Mouse (Mus musculus) gastrocnemius, adult 2 months (tissue): ENCODE results near the gene Kat6b. TPM values are rescaled to one million over a fixed set of nuclear protein-coding genes. Genes with fewer than 3 reads are reported as not detected.

Source experiments
- DNase-seq: peaks from one replicate; pipeline ENCODE4 v3.0.0; 2022
- H3K27ac ChIP-seq: fragments of 200-600 bp; 2 replicates; pipeline ENCODE4 v1.8.1; 2022; ENCODE audit warnings: mild to moderate bottlenecking
- H3K4me3 ChIP-seq: fragments of 200-600 bp; 2 replicates; pipeline ENCODE4 v1.8.1; 2022; ENCODE audit warnings: mild to moderate bottlenecking, moderate library complexity
- CTCF ChIP-seq: fragments of 200-600 bp; IDR thresholded peaks from 2 replicates; pipeline ENCODE4 v1.8.1; 2022; ENCODE audit warnings: antibody characterized with exemption, mild to moderate bottlenecking, moderate library complexity
- intact Hi-C: fragments of 180-260 bp; cut with DNase I; formaldehyde crosslinking; loops from one replicate; pipeline ENCODE4 v1.15.1; 2025
- total RNA-seq, 2 experiments: library from RNA; stranded (reverse); gene quantifications; 2 replicates each; pipeline ENCODE4 v1.2.3; 2021

Gene Kat6b
- total RNA-seq, 2 experiments from 2014 or later: 22.2 to 26.0 TPM

- intact Hi-C loops: no loop called here
- DNase-seq: no peak
- Histone ChIP-seq H3K4me3 (no peak overlapping the region), H3K27ac (no peak overlapping the region)
- TF ChIP-seq CTCF: no peak
These were observed 7.9 kb downstream of the Kat6b start for GRCm38 (mm10) chr14:21489116-21489485.

- Histone ChIP-seq H3K27ac (no peak overlapping the region; the same call in 1 of the 2 replicates), H3K4me3 (no peak overlapping the region)
- intact Hi-C loops: no loop called here
- DNase-seq: no peak
- TF ChIP-seq CTCF: no peak
These were observed 8.9 kb downstream of the Kat6b start for GRCm38 (mm10) chr14:21490141-21490540.

- TF ChIP-seq CTCF: no peak
- peak; percentile 26 for DNase-seq
- intact Hi-C loops: loop anchor here (5.0 kb wide), 2 partner anchors 114 to 361 kb away; no protein-coding TSS in a partner anchor
- Histone ChIP-seq H3K27ac (peak overlapping the region; percentile 98), H3K4me3 (peak overlapping the region; percentile 93)
These were observed 17.2 kb downstream of the Kat6b start for GRCm38 (mm10) chr14:21498361-21498996.

GRCm38 (mm10) chr14:21499011-21499581 lies 17.9 kb downstream of the Kat6b start:
- intact Hi-C loops: loop anchor here (5.0 kb wide), 2 partner anchors 113 to 362 kb away; no protein-coding TSS in a partner anchor
- 0 out of 2 replicates have a peak, but pooled peaks have one; percentile 2 for TF ChIP-seq CTCF
- DNase-seq: no peak
- Histone ChIP-seq H3K27ac (peak overlapping the region; percentile 98), H3K4me3 (peak overlapping the region; percentile 93)

GRCm38 (mm10) chr14:21499631-21500153 lies 18.5 kb downstream of the Kat6b start:
- no peak for TF ChIP-seq CTCF
- H3K4me3 ChIP-seq: peak overlapping the region; percentile 93
- intact Hi-C loops: loop anchor here (5.0 kb wide), 3 partner anchors 113 to 362 kb away; no protein-coding TSS in a partner anchor
- DNase-seq: peak; percentile 86
- peak overlapping the region; percentile 98 for H3K27ac ChIP-seq

GRCm38 (mm10) chr14:21500154-21501047 lies 19.2 kb downstream of the Kat6b start:
- peak; percentile 13; the same call in 1 of the 2 replicates for TF ChIP-seq CTCF
- intact Hi-C loops: loop anchor here (5.0 kb wide), 1 partner anchor 247 kb away; no protein-coding TSS in a partner anchor
- Histone ChIP-seq H3K4me3 (peak overlapping the region; percentile 93), H3K27ac (peak overlapping the region; percentile 100)
- peak; percentile 100 for DNase-seq

- intact Hi-C loops: loop anchor here (5.0 kb wide), 1 partner anchor 246 kb away; no protein-coding TSS in a partner anchor
- TF ChIP-seq CTCF: no peak
- DNase-seq: peak; percentile 96
- Histone ChIP-seq H3K27ac (peak overlapping the region; percentile 100), H3K4me3 (peak overlapping the region; percentile 86)
These were observed 19.9 kb downstream of the Kat6b start for GRCm38 (mm10) chr14:21501048-21501657.

DNA sequence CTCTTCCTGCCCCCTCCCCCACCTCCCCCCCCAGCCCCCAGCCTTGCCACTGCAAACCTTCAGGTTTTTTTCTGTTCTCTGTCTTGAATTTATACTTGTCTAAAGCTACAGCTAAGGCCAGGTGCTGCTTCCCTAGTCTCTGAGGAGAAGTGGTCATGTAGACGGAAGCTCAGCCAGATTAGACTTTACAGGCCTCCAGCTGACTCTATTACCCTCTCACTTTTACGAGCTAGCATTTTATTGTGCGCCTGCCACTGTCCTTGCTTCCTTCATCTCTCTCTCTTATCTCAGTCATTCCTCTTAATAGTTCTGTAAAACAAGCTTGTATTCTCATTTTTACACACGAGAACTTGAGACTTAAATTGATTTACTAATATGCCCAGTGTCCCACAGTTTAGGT lies 23.8 kb downstream of the Kat6b start:
- H3K4me3 ChIP-seq: no peak overlapping the region
- DNase-seq: no peak
- no peak overlapping the region for H3K27ac ChIP-seq
- intact Hi-C loops: no loop called here
- TF ChIP-seq CTCF: no peak

DNA sequence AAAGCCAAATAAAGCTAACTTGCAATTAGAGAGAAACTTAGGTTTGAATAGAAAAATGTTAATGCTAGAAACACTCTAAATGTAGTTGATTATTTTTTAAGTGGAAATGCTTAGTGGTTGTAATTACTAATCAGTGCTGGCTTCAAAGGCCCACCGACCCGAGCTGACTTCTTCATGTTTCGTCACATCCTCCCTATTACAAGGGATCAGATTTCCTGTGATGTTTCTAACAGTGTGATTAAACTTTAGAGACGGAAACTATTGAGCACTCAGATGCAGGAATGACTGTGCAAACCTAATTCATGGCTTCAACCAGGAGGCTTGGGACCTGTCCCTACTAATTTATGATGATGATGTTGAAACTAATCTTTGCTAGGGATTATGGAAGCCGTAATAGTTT lies 25.8 kb downstream of the Kat6b start:
- TF ChIP-seq CTCF: no peak
- intact Hi-C loops: no loop called here
- Histone ChIP-seq H3K27ac (peak overlapping the region; percentile 0; the same call in 1 of the 2 replicates), H3K4me3 (no peak overlapping the region)
- no peak for DNase-seq

DNA sequence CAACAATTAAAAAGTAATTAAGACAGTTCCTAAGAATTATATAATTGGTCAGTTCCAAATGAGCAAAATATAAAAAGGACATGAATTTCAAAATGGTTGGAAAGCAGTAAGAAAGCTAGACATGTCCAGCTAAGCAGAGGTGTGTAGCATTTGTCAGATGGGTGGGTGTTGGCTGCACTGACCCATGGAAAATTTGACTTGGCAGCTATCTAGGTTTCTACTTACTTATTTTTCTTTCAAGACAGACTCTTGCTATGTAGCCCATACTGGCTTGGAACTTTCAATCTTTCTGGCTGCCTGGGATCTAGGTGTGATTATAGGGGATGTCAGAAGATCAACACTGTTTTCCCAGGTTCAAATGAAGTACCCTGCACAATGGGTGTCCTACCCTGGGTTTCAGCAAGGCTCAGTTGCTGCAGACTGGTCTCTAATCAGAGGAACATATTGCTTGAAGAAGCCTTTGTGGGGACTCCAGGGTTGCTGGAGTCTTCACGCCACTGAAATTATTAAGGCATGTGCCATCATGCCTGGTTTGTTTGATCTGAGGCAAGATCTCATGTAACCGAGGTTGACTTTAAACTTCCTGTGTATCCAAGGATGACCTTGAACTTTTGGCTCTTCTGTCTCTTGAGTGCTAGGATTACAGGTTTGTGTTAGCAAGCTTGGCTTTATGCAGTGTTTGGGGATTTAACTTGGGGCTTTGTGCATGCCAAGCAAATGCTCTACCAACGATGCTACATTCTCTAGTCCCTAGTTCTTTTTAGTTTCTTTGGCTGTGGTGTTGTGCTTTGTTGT lies 28.1 kb downstream of the Kat6b start:
- intact Hi-C loops: no loop called here
- H3K27ac ChIP-seq: peak overlapping the region; percentile 70

DNA sequence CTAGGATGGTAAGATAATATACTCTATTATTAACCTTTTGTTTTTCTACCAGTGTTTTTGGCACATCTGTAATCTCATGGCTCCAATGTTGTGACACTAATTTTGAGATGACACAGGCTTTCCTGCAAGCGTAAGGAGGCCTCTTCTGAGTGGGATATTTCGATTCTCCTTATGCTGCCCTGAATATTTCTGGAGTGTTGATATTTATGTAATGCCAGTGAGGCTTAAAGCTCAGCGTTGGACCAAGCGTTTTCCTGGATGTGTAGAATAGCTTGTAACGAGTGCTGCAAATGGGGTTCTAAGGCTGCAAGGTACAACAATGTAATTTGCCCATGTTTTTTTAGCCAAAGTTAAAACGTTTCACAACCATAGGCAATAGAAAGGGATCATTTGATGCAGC lies 30.2 kb downstream of the Kat6b start:
- H3K4me3 ChIP-seq: no peak overlapping the region
- H3K27ac ChIP-seq: no peak overlapping the region; the same call in 1 of the 2 replicates
- DNase-seq: no peak
- intact Hi-C loops: no loop called here
- TF ChIP-seq CTCF: no peak

More for the DNA sequence above, 28.1 kb downstream of the Kat6b start:
- no peak overlapping the region for H3K4me3 ChIP-seq
- no peak for DNase-seq
- TF ChIP-seq CTCF: no peak
